Mouse (Mus musculus): Measurements from ENCODE around the gene Rpl27. TPM values are rescaled to one million over a fixed set of nuclear protein-coding genes. Genes with fewer than 3 reads are reported as not detected.
"Not testable (repeated sequence)": the region's sequence is repeated elsewhere in the genome, so short reads cannot be mapped to it uniquely, and the experiment has no call there.

The Rpl27 gene
- 98.3 and 102 TPM in 2 replicates for total RNA-seq (2021)
- long read RNA-seq, experiment 1, transcript Rpl27-202 (4 exons, 732 nt), result minor isoform, 37 of 164 reads
- long read RNA-seq, experiment 1, transcript Rpl27-201 (5 exons, 614 nt), result major isoform, 115 of 164 reads
- long read RNA-seq, experiment 1, partial matches to known transcripts, result 4 of 164 reads
- long read RNA-seq, experiment 1, other reads (novel, unspliced or antisense), result 5 of 164 reads
- long read RNA-seq, experiment 2, transcript Rpl27-202 (4 exons, 732 nt), result minor isoform, 35 of 135 reads
- long read RNA-seq, experiment 2, transcript Rpl27-201 (5 exons, 614 nt), result major isoform, 94 of 135 reads
- long read RNA-seq, experiment 2, partial matches to known transcripts, result 5 of 135 reads
- long read RNA-seq, experiment 2, other reads (novel, unspliced or antisense), result 1 of 135 reads

DNA sequence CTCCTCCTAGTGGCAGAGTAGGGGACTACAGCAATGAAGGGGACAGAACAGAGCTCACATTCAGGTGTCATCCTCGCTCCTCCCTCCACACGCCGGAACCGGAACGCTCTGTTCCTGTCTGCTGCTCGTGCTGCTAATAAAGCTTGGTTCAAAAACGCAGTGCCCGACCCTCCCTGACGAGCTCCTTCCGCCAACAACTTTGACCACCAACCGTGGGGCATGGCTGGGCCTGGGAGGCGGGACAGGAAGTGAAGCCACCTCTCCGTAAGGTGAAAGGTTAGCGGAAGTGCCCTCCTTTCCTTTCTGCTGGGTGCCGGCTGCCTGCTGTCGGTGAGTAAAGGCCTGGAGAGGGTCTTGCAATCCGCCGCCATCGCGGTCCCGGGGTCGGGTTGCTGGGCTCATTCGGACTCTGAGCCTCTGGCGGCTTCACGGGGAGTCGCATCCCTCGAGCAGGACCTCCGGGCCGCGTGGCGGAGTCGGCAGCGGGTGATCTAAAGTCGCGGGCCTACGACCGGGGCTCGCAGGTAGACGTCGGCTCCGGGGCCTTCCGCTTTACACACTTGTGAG is at the start of gene Rpl27:
Gene Rpl27, plus strand, starts transcription at position 172 of the 567 bp plus-strand sequence.
- peak; percentile 98 for DNase-seq

DNA sequence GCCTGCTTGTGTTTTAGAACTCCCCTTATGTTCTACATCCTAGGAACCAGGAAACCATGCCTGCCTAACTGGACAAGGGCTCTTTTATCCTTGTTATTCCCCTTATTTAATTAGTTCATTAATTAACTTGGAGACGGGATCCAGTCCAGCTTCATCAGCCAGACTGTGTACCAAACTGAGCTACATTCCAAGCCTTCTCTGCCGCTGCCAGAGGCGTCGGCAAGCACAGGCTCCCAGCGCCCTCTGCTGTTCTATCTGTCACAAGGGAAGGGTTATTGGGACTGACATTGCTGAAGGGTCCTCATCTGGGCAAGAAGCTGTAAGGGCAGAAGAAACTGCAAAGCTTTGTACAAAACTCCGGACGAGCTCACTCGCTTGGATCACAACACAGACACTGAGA is 47.0 kb upstream of the Rpl27 start:
- peak; percentile 89 for DNase-seq

DNA sequence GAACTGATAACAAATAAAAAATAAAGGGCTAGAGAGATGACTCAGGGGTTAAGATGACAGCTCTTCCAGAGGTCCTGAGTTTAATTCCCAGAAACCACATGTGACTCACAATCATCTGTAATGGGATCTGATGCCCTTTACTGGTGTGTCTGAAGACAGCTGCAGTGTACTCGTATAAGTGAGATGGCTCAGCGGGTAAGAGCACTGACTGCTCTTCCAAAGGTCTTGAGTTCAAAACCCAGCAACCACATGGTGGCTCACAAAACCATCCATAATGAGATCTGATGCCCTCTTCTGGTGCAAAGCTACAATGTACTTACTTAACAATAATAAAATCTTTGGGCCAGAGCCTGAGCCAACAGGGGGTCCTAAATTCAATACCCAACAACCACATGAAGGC is 26.8 kb upstream of the Rpl27 start:
- DNase-seq, result no peak

DNA sequence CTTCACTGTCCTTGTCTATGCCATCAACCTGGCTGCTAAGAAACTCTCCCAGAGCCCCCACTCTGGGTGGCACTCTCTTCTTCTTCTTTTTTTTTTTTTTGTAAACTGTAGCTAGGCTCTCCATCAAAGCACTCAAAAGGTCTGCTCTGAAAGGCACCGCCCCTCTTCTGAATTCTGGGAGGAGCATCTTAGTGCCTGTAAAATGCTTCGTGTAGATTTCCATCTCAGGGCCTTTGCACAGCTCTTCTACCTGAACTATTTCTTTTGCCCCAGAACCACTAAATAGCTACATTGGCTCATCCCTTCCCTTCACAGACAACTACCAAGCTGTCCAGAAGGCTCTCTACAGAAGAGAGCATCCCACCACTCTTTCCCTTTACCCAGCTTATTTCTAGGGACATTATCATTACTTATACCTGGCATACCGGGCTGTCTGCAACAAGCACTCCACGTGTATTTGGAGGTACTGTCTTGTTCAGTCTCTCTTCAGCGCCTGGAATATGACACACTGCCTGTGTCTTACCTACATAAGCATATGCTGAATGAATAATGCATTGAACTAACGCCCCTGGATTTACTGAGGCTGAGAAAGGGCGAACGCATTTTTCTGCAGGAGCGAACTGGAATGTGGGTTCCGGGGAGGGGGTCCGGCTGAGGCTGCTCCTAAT is 25.5 kb upstream of the Rpl27 start:
- peak; percentile 36 for DNase-seq

DNA sequence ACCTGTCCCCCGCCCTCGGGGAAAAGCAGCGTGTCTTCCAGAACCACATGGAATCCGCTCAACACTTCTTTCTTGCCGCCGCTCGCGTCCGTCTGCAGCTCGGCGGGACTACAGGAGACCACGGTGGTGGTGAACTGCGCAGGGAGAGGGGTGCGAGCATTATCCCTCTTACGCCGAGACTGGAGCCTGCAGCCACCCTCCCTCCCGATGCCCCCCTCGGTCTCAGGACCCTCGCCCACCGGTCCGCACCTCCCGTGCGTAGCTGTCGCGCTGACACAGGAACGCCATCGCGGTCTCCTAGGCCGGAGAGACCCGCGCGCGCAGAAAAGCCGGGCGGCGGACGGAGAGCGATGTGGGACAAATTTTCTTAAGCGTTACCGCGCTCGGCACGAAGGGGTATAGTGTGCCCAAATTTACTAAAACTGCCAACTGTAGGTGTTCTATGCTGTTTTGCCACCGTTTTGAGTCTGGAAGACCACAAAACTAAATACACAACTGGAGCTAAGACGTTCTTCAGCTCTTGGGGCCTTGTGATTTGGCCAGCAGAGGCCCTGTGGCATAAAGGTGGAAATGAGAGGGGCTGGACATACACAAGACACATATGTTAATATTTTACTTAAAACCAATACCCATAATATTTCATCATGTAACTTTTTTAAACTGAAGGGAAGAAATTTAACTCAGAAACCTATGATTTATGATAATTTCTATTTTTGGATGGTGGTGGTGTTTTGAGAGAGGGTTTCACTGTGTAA is 24.8 kb upstream of the Rpl27 start, which contains the start of gene Aarsd1:
Gene Aarsd1, minus strand, starts transcription at position 515 of the 755 bp plus-strand sequence.
- peak; percentile 94 for DNase-seq

DNA sequence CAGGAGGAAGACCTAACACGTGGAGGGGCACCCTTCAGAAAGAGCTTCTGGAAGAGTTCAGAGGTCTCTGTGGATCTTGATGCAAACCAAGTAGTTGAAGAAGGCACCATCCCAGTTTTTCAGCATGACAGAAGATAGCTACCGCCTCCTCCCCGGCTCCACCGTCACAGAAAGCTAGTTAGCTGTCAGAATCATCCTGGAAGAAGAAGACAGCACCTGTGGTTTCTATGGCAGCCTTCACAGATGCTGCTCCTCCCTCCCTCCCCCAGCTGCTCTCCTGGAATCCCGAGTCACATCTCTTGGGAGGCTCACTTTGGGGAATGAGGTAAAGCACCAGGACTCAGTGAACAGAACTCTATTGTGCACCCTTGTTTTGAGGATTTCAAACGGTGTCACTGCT is 23.1 kb upstream of the Rpl27 start:
- no peak for DNase-seq

DNA sequence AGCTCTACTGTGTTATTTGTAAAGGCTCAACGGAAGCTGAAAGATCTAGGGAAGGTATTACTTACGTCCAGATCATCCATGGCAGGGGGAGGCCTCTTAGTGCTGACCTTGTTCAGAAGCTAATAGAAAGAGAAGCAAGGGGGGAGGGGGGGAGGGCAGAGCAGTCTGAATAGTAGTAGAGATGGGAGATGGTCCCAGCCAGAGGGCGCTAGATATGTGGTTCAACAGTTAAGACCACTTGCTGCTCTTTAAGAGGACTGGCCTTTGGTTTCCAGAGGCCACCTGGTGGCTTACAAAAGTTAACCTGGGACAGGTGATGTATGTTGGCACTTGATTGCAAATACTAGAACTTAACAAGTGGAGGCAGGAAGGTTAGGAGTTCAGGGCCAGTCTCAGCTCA is 22.5 kb upstream of the Rpl27 start:
- DNase-seq, result no peak

DNA sequence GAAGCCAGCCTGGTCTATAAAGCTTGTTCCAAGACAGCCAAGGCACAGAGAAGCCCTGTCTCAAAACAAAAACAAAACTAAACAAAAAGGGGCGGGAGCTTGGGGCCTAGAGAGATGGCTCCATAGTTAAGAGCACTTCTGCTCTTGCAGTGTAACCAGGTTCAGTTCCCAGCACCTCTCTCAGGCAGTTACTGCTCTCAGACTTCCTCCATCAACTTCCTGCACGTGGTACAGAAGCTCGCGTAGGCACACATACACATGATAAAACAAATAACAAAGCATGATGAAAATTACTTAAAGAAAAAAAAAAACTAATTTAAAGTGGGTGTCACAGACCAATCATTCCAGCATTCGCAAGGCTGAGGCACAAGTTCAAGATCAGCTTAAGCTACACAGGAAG is 21.9 kb upstream of the Rpl27 start:
- DNase-seq, result no peak

DNA sequence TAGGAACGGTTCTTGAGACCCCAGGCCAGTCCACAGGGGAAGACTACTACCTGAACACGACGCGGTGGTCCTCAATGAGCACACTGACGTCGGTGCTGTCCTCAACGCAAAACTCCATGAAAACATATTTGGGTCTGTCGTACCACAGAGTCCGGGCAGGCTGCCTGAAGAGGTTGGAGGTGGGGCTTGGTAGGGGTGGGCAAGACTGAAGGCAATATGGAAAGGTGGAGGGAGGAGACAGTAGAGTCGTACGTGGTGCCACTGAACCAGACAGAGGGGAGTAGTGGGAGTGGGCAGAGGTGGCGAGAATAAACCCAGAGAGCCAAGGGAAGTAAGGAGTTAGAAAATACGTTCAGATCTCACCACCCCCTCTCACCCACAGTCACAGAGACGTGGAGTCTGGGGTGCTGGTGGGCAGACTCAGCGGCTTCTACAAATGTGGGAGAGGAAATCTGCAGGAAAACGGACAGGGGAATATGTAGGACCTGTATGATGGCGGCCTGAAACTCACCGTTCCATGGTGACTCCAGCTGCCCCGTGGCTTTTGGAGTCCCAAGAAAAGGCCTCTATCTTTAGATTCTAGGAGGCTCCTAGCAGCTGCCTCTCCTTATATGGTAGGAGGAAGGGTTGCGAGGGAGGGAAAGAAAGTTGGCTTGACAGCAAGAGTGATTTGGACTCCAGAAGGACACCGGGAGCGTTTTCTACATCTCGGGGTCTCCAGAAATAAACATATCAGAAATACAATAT is 17.8 kb upstream of the Rpl27 start, which contains the start of gene Gm27029:
Gene Gm27029, minus strand, starts transcription at position 692 of the 747 bp plus-strand sequence.
- DNase-seq, result peak; percentile 33

DNA sequence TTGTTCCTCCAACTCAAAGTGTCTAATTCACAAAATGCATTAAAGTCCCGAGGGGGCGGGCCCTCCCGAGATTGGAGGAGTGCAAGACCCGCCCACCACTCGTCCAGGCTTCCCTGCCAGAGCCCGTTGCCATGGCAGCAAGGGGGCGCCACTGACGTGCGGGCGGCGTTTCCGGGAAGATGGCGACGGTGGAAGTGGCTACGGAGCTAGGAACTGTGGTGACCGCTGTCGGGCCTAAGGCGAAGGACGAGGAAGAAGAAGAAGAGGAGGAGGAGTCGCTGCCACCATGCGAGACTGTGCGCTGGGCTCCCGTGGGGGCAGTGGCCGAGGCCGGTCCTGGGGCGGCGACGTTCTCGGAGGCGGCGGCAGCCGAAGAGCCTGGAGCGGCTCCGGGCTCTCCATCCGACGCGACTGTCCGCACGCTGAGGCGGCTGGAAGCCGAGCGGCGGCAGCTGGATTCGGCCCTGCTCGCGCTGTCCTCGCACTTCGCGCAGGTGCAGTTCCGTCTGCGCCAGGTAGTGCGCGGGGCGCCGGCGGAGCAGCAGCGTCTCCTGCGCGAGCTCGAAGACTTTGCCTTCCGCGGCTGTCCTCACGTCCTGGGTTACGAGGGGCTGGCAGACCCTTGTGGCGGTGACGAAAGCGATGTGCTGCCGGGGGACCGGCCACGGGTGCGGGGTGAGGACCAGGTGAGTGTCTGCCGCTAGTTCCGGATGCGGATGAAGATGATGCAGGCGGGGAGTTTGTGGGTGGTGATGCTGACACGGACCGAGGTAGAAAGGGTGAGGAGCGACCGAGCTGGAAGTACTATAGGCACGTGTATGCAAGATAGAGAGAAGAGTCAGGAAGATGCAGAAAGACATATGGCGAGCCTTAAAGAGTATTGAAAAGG is 16.9 kb upstream of the Rpl27 start, which contains the start of the genes Rundc1 and Ptges3l:
Gene Rundc1, plus strand, starts transcription at position 161 of the 889 bp plus-strand sequence.
Gene Ptges3l, minus strand, starts transcription at position 409 of the 889 bp plus-strand sequence.
- peak; percentile 100 for DNase-seq

DNA sequence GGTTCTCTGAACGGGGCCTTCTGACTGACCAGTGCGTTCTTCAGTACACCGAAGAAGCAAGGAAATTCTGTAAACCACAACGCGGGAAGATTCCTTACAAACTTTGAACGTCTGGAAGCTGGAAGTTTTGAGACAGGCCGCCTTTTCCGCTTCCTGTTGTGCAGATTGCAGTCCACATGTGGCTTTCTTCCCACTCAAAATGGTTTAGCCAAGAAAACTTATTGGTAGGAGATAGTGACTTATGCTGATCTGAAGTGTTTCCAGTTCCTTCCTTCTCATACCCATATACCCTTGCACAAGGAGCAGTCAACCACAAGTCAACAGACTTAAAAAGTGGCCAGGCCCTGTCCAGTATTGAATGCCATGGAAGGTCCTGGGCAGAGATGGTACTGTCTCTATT is 15.9 kb upstream of the Rpl27 start:
- no peak for DNase-seq

DNA sequence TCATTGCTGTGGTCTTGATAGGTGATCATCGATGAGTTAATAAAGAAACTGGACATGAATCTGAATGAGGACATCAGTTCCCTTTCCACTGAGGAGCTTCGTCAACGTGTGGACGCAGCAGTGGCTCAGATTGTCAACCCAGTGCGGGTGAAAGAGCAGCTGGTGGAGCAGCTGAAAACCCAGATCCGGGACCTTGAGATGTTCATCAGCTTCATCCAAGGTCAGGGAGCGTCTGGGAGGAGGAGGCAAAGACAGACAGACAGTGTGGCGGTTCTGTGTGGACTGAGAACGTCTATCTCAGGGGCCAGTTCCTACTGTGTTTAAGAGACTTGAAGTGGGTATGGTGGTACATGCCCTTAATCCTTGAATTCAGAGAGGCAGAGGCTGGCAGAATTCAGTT is 10.8 kb upstream of the Rpl27 start:
- DNase-seq, result peak; percentile 45

DNA sequence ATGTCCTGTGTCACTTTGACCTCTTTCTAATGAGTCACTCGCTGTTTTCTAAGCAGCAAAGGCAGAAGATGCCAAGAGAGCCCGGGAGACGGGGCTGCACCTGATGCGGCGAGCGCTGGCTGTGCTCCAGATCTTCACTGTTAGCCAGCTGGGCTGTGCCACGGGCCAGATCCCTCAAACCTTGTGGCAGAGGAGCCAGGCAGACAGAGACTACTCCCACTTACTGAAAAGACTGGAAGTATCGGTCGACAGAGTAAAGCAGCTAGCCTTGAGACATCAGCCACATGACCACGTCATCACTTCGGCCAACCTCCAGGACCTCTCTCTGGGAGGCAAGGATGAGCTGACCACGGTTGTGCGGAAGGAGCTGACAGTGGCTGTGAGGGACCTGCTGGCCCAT is 8.7 kb upstream of the Rpl27 start:
- DNase-seq, result peak; percentile 42

DNA sequence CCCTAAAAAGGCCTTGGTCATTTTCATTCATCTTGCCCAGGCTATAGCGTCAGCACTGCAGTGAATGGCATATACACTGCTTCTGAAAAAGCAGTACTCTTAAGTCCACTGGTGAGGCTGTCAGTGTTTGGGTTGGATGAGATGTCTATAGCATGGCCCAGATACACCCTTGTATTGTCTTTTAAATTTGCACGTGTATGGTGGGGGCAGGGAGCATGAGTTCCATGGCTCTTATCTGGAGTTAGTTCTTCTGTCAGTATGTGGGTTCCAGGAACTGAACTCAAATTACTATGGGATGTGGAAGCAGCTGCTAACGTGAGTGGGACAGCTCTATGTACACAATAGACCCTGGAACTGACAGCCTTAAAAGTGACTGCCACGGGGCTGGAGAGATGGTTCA is 6.3 kb upstream of the Rpl27 start:
- no peak for DNase-seq

DNA sequence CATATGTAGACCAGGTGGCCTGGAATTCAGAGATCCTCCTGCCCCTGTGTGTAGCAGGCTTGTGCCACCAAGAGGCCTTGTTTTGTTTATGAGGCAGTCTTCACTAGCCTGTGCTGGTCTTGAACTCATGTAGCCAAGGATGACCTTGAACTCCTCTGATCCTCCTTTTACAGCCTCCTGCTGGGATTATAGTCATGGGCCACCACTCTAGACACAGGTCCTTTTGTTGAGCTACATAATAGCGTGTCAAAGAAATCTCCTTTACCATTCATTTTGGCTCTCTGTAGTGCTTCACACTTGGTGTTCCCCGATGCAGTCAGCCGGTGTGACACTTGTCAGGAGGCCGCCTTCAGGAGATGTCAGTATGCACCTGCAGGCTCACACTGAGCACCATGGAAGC is 5.2 kb upstream of the Rpl27 start:
- DNase-seq, result no peak

DNA sequence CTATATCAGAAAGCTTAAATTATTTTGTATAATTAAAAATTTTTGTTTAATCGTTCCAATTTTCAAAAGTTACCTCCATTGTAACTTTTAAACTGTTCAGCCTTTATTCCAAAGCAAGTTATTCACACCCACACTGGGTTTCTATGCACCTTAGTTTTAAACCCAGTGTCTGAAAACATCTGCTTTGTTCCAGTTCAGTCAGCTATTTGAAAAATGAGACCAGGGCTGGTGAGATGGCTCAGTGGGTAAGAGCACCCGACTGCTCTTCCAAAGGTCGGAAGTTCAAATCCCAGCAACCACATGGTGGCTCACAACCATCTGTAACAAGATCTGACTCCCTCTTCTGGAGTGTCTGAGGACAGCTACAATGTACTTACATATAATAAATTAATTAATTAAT is 4.1 kb upstream of the Rpl27 start:
- DNase-seq, result not testable (repeated sequence)

DNA sequence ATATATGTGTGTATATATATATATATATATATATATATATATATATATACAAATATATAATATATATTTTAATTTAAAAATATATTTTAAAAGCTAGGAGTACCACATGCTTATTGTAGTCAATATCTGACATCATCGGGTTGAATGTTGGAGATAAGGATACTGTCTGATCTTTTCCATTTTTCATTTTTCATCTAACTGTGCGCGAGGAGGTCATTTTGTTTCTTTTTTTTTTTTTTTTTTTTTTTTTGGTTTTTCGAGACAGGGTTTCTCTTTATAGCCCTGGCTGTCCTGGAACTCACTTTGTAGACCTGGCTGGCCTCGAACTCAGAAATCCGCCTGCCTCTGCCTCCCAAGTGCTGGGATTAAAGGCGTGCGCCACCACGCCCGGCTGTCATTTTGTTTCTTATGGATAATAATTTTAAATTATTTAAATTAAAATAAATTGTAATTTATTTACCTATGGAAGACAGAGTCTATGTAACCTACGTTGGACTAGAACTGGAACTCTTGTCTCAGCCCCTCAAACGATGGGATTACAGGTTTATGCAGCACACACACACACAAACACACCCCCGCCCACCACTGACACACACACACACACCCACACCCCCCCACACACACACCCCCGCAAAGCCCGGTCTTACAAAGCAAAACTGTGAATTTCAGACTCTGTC is 510 bp upstream of the Rpl27 start:
- not testable (repeated sequence) for DNase-seq

DNA sequence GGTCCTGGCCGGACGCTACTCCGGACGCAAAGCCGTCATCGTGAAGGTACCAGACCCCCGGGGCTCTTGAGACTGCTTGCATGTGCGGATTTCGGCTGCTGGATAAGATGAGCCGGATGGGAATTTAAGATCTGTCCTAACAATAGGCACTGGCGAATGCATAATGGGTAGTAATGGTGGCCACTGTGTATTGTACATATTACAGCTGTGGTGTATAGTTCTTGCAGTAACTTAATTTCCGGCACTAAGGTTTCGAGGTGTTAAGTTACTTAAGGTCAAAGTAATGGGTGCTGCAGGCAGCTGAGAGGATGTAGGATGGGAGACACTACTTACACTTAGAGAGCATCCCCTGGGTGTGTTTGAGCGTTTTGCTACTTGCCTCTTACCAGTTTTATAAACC is 662 bp downstream of the Rpl27 start:
- no peak for DNase-seq

DNA sequence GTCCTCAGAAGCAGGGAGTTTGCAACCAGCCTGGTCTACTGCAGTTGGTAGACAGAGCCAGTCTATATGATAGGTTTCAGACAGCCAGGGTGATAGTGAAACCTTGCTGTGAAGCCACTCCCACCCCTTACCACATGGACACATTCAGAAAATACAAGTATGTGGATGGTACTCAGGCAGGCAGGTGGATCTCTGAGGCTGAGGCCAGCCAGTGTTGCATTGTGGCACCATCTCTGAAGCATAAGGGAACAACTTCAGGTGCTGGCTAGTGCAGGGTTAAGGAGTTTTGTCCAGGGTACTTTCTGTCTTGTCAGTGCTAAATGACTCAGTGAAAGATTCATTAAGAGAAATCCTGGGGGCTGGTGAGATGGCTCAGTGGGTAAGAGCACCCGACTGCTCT is 4.2 kb downstream of the Rpl27 start:
- no peak for DNase-seq

DNA sequence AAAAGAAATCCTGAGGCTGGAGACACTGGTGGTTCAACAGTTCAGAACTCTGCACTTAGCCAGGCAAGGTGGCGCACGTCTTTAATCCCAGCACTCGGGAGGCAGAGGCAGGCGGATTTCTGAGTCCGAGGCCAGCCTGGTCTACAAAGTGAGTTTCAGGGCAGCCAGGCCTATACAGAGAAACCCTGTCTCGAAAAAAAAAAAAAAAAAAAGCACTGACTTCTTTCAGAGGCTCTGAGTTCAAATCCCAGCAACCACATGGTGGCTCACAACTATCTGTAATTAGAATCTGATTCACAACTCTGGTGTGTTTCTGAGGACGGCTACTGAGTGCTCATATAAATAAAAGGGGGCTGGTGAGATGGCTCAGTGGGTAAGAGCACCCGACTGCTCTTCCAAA is 4.8 kb downstream of the Rpl27 start:
- not testable (repeated sequence) for DNase-seq

Measured in adrenal gland, postnatal 14 days (tissue).